Mouse (Mus musculus) fibroblast of lung, adult 2 months (primary cell): ENCODE data around the gene Galnt12.
"Not testable (repeated sequence)": the region's sequence is repeated elsewhere in the genome, so short reads cannot be mapped to it uniquely, and the experiment has no call there.

Experiments used
- DNase-seq: peaks from one replicate; pipeline ENCODE4 v3.0.0-alpha.2; 2011; ENCODE audit warnings: low read depth

The Galnt12 gene

DNA sequence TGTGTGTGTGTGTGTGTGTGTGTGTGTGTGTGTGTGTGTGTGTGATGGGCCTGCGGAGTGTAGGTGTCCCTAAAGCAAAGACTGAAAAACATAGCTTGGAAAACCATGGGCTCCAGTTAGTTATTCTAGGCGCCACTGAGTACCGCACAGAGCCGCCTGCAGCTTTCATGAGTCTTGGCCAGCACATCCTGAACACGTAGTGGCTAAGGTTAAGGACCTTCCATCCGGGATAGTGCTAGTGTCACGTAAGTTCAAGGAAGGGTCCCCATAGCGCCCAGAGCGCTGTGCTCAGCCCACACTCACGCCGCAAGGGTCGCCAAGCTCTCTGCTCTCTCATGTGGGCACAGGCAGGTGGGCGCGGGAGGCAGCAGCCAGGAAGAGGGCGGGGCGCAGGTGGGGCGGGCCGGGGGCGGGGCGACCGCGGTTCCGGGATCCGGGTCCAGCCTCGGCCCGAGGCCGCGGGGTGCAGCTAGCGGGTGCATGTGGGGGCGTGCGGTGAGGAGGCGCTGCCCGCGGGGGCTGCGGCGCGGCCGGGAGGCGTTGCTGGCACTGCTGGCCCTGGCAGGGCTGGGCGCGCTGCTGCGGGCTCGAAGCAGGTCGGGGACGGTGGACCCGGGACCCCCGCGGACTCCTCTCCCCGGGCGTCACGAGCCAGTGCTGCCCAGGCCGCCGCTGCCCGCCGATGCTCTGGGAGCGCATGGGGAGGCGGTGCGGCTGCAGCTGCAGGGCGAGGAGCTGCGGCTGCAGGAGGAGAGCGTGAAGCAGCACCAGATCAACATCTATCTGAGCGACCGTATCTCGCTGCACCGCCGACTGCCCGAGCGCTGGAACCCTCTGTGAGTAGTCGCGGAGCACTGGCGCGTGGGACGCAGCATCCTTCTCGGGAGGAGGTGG, at the start of gene Galnt12:
Galnt12 (plus strand) TSS at position 417 of the 894 bp plus-strand sequence.
- no peak for DNase-seq

DNA sequence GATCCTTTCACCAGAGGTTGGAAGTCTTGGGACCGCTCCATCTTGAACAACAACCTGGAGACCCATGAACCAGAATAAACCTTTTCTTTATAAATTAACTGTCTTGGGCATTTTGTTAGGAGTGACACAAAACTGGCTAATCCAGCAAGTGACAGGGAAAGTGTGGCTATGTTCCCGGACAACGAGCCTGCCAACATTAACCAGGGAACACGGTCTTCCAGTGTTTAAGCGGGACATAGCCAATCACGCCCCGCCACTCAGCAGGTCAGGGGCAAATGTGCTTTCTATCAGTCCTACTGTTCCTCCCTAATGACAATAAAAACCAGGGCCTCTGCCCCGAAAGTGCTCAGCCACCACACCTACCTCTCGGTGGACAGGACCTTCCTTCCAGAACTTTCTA, 47.8 kb upstream of the Galnt12 start:
- DNase-seq = no peak

DNA sequence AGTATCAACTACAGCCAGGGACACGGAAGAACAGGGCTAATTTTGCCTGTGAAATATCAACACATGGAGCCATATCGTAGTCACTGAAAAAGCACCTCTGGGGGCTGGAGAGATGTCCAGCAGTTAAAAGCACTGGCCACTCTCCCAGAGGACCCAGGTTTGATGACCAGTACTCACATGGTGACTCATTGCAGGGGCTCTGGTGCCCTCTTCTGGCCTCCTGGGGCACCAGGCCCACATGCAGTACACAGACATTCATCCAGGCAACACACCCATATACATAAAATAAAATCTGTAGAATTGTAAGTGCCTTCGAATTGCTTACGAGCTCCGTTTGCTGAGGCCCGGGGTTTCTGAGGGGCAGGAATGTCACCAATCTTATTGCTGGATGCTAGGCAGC, 44.7 kb upstream of the Galnt12 start:
- DNase-seq = no peak

DNA sequence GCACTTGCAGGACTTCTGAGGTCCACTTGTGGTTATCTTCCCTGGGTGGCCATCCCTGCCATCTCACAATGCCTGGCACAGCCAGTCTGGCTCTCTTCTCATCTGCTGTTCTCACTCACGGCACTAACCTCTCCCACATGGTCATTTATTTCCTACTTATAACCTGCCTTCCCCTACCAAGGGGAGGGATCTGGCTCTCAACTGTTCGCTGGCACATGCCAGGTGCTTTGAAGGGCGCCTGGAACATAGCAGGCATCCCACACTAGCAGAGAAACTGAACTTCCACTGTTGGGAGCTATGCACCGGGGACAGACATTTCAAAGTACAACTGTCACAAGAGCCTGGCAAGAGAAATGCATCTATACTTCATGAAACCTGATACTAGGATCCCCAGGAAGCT, 43.9 kb upstream of the Galnt12 start:
- no peak for DNase-seq

DNA sequence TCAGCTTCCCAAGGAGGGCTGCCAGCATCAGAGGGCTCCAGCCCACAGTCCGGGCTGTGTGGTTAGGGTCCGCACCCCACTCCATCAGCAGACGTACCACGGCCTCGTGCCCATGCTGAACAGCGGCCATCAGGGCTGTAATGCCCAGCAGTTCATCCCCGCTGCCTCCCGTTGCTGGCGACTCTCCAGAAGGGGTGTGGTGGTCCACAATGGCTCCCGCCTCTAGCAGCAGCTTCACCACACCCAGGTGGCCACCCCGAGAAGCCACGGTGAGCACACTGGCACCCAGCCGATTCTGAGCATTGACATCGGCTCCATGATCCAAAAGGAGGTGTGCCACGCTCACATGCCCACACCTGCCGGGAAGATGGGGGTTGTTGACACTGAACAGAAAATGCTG, 42.5 kb upstream of the Galnt12 start:
- DNase-seq = no peak

DNA sequence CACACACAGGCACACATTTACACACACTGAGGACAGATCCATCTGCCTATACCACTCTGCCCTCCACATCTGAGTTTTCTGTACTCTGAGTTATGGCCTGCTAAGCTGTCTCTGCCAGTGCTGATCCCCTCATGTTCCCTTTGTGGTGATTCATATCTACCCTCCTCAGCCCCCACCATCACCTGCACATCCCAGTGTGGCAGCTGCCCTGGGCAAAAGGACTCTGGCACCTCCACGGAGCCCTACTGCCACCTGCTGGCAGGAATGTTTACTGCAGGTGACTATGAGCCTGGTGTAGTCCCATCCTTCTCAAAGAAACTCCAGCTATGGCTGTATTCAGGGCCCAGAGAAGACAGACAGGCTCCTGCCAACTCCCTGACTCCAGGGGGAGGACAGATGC, 41.5 kb upstream of the Galnt12 start:
- DNase-seq = peak; percentile 34

DNA sequence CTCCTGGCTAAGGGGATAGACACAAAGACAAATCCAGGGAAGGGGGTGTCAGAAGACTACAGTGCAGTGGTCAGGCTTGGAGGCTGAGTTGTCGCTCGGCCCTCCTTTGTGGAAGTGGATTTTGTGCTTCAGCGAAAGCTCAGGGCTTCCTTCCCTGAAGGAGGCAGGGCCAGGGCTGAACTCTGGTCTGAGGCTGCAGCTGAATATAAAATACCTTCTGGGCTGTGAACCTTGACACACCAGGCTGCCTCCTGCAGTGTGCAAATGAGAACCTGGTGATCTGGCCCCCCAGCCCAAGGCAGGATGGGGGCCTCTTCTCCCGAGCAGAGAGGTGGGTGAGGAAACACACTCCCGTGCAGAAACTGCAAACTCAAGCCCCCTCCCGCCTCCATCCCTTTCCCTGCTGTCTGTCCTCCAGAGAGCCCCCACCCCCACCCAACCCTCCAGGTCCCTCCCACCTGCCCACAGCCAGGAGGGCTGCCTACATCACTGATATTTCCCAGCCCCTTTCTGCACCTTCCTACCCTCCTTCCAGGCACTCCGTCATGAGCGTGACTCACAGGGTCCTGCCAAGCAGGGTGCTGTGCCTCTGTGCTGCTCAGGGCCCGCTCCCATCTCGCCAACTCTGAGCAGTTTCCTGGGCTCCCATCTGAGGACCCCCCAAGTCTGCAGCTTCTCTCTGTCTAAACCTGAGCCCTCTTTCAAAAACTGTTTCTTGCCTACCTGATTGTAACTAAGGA, 40.9 kb upstream of the Galnt12 start:
- DNase-seq = no peak

DNA sequence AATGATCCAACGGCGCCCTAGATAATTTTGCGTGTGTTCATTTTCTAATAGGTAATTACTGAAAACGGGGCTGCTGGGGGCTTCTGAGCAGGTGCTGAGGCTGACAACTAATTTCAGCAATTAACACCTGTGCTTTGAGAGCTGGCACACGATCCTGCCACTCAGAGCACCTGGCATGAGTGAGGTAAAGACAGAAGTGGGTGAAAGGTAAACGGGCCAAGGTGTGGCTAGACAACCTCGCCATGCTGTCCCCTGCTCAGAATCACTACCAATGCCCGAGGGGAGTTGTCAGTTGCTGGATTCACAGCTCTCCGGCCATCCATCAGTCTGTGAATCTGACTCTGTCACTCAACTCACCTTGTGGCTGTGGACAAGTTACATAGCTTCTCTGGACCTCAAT, 39.8 kb upstream of the Galnt12 start:
- no peak for DNase-seq

DNA sequence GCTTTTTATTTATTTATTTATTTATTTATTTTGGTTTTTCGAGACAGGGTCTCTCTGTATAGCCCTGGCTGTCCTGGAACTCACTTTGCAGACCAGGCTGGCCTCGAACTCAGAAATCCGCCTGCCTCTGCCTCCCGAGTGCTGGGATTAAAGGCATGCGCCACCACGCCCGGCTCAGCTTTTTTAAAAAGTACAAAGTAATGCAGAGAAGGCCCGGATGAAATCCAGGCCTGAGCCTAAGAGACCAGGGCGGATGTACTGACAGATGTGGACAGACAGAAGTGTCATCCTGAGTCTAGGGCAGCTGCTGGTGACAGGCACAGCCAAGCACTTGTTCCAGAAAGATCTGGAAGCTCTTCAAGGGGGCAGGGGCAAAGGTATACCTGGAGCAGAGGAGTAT, 36.5 kb upstream of the Galnt12 start:
- DNase-seq = not testable (repeated sequence)

DNA sequence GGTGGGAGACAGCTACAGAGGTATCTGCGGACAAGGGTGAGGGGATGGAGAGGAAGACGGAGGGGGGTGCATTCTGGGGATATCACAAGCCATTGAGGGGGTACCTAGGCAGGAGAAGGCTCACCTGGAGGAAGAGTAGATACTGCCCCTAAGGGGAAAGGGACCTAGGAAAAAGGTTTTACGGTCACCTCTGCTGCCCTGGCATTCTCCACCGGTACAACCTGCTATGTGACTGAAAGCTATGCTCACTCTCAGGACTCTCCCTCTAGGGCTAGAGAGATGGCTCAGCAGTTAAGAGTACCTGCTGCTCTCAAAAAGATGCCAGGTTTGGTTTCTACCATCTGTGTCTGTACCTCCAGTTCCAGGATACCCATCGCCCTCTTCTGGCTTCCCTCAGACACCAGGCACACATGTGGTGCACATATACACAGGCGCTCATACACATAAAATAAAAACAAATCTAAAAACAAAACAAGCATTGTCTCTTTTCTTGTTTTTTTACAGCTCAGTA, 36.1 kb upstream of the Galnt12 start:
- no peak for DNase-seq

DNA sequence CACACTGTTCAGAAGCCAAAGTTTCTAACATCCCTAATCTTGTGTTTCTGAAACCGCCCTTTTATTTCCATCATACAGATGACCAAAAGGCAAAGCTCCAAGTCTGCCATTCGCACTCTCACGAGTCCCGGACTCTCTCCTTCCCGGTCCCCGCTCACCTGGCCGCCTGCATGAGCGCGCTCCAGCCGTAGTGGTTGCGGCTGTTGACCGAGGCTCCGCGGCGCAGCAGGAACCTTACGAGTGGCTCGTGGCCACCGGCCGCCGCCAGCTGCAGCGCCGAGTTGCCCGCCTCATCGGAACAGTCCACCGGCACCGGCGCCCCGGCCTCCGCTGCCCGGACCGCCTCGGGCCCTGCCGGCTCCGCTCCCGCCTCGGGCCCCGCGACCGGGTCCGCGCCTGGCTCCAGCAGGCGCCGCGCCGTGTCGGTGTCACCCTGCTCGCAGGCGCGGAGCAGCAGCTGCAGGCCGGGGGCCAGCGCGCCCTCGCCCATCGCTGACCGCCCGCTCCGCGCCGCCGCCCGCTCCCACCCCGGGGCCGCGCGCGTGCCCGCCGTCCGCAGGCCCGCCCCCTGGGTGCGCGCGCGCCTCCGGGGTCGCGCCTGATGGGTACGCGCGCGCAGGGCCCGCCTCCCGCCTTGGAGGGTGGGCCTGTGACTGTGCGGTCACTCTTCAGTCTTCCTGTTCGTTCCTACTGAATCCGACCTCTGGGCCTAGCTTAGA, 34.8 kb upstream of the Galnt12 start, which contains the start of gene Anks6:
Anks6 (minus strand) TSS at position 637 of the 719 bp plus-strand sequence.
- peak; percentile 31 for DNase-seq

DNA sequence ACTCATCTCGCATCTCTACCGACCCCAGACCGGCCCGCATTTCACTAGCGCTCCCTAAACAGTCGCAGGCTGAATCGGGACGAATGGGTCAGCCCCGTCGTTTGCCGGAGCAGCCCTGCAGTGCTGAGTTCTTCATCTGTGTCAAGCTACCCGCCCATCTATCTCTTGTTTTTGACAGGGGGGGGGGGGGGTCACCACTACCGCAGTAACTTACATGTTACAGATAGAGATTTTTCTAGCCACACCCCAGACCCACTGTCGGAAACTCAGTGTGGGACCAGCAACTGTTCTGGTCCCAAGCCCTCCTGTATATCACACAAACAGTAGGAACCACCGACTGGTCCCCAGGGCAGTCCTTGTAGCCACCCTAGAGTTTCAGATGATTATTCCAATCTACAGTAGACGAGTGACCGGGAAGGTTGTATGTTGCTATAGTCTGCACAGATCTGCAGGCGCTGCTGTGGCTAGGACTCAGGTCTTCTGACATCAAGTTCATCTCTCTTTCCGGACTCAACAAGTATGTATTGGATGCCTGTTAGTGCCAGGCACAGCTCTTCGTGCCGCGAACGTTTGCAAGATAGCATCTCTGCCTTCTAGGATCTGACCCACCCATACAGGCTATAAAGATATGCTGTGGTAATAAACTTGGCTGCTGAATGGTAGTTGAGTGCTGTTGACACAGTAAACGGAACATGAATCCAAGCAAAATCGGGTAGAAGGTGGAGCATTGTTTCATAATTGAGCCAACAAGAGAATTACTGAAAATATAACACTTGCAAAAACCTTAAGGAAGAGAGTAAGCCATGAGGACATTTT, 34.0 kb upstream of the Galnt12 start:
- no peak for DNase-seq

DNA sequence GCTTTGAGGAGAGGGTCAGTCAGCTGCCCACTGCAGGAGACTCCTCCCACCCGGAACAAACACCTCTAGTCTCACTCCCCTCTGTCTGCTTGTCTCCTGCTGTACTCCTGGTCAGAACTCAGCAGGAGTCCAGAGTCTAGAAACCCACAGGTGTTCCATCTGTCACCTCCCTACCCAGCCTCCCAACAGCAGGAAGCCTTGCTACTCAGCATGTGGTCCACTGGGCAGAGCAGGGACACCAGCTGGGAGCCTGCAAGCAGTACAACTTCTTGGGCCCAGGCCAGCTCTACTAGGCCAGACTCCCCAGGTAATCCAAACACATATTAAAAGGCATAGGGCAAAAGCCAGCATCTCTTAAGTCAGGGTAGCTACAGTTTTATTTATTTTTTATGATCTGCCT, 30.8 kb upstream of the Galnt12 start:
- no peak for DNase-seq

DNA sequence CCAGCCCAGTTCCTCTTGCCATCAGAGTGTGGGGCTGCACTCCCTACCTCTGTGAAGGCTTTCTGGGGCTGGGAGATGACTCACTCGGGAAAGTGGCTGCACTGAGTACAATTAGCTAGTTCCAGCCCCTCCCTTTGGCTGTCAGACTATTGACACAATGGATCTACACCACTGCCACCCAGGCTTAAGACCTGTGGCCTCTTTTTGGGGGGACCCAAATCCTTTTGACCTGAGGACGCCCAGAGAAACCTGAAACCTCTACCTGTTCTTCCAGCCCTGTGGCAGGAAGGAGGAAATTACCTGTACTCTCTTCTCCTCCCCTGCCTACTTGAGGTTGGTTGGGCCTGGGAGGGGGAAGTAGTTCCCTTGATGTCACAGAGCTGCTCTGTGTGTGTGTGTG, 16.7 kb upstream of the Galnt12 start:
- DNase-seq = no peak

DNA sequence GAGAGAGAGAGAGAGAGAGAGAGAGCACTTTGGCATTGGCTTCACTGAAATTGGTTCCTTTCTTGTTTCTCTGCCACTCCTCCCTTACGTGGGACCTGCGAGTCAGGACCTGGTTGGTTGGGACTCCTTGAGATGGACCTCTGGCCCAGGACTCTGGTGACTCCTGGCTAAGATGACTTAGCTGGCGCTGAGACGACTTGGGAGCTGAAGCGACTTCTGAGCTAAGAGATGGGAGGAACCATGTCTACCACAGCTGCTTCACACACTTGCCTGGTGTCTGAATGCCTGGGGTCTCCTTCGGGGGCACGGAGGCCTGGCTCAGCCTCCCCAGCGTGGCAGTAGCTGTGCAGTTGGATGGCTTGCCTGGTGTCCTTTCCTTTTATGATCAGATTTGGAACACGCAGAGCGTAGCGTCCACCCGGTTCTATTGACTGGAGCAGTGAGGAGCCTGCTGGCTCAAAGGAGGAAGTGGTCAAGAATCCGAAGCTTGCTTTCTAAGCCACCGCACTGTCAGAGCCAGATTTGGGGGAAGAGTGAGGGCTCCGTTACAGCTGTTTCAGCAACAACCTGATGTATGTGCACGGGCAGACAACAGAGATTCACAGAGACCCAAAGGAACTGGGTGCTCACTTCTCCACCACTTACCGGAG, 11.6 kb upstream of the Galnt12 start:
- no peak for DNase-seq

DNA sequence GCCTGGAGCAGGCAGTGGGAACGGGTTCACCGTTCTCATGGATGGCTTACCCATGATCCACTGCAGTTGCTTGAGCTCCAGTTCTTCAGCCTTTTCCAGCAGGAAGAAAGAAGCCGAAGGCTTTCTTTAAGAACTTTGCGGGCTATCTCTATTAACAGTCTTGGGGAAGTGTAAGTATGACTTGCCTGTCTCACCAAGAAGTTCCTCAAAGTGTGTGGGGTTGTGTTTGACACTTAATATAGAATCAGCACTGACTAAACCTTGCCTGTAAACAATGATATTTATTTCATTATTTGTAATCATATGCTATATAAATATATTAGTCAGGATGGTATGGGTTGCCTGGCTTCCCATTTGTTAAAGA, 11.1 kb upstream of the Galnt12 start:
- no peak for DNase-seq

DNA sequence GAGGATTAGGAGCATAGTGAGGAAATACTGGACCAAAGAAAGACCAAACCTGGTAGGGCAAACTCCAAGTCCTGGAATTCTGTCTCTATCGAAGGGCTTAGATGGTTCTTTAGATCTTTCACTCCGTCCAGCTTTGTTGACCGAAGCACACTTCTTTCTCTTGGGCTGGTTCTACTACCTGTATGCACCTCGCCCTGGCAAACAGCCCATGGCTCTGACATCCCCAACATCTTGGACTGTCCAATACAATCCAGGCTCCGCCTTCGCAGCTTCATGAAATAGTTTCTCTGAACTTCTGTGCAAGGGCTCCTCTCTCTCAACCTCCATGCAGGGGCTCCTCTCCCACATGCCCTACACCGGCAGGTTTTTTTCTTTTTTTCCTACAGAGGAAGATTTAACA, 7.9 kb upstream of the Galnt12 start:
- DNase-seq = no peak

DNA sequence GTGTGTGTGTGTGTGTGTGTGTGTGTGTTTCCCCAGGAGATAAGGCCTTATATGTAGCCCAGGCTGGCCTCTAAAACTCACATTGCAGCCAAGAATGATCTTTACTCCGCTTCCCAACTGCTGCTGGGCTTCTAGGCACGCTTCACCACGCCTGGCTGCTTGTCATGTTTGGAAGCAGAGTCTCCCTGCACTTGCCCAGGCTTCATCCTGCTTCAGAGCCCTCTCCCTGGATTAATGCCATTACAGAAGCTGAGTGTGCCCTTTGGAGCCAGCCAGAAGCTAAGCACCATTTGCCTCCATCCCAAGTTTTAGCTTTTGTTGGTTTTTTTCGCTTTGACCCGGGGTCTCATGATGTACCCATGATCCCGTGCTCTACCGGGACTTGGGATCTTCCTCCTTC, 3.0 kb upstream of the Galnt12 start:
- DNase-seq = no peak

DNA sequence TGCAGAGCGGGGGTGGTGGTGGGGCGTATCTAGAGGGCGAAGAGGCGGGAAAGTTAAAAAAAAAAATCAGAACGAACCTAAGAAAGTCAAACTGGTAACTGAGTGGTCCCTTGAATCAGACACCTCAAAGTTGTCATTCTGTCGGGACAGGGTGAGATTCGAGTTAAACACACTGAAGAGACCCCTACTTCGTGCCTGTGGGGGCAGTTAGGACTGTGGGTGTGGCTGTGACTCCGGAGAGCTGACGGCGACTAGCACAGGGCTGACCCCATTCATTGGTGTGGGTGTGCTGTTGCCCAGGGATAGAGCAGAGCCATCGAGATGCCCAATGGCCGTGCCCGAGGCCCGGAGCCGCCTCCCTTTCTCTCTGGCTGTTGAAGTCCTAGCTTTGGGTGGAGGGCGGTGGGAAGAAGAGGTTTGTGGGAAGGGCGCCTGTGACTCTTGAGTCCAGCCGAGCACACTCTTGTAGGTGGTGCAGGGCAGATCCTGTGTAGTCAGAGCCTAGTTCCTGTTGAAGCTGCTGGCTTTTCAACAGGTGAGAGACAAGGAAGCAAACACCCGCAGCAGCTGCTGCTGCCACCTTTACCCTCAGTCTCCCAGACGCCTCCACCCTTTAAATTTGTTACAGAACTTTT, 795 bp downstream of the Galnt12 start:
- no peak for DNase-seq

DNA sequence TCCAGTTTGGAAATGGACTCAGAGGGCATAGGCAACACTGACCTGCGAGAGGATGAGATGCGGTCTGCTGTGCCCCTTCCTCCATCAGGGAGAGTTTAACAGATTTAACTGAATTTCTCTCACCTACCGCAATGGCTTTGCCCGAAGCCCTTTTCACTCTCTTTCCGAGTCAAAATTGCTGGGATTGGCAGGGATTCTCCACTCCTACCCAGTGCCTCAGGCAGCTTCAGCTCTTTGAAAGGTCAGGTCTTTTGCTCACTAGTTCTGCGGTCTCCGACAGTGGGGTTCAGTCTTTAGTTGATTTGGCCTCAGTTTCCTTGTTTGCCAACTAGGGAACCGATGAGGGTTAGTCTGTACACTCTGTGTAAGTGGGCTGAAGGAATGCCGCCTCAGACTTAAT, 1.5 kb downstream of the Galnt12 start:
- no peak for DNase-seq

DNA sequence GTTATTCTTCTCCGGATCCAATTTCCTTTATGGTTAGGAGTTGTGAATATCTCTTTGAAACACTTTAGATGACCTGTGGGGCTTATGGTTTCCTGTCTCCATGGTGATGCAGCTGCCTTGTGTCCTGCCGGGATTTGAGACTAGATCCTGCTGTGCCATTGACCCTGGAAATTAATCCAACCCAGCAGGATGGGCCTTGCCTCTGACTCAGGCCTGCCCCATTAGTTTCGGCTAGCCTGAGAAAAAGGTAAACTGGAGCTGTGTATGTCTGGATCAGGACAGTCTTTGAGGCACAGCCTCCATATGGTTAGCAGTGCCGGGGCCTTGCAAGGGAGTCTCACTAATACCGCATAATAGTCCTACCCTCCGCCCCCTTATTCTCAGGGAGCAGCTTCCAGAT, 1.9 kb downstream of the Galnt12 start:
- DNase-seq = no peak
